Mouse (Mus musculus) monocyte, adult 2 months (primary cell): ENCODE results near the gene Arhgap27.
A peak's percentile ranks its signal among the peaks of the same experiment; 100 is the strongest.
"Not testable (repeated sequence)": the region's sequence is repeated elsewhere in the genome, so short reads cannot be mapped to it uniquely, and the experiment has no call there.

Source experiments
- DNase-seq, 2 experiments: peaks; one replicate each; pipeline ENCODE4 v3.0.0; 2022; ENCODE audit warnings: low spot score in 2 of 2, low read depth in 1 of 2

Arhgap27 gene

GRCm38 (mm10) chr11:103334925-103335324 lies 28.6 kb downstream of the Arhgap27 start:
- no peak for DNase-seq

GRCm38 (mm10) chr11:103333719-103334398 lies 29.6 kb downstream of the Arhgap27 start:
- no peak for DNase-seq

GRCm38 (mm10) chr11:103332890-103333651 lies 30.4 kb downstream of the Arhgap27 start:
- no peak for DNase-seq

GRCm38 (mm10) chr11:103332186-103332889 lies 31.2 kb downstream of the Arhgap27 start:
- peak in 1 of 2 experiments; percentile 77 for DNase-seq

GRCm38 (mm10) chr11:103331502-103332185 lies 31.8 kb downstream of the Arhgap27 start:
- DNase-seq, result no peak

- DNase-seq, result no peak
Measured at GRCm38 (mm10) chr11:103330651-103331319, 32.7 kb downstream of the Arhgap27 start.

DNA sequence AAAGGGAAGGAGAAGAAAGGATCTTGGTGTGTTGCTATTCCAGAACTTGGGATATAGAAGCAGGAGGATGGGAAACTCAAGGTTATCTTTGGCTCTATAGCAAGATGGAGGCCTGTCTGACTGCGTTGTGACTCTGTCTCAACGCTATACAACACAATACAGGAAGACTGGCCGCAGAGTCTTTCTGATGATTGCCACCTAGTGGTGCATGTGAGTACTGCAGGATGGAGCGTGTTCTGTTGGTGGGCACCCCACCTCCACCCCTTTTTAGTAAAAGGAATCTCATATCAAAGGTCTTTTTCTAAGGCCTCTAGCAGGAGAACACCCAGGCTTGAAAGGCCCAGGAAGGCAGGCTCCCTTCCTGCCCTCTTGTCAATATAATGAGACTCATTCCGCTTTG lies 36.5 kb downstream of the Arhgap27 start:
- DNase-seq, result peak in 1 of 2 experiments; percentile 68

GRCm38 (mm10) chr11:103325172-103325571 lies 38.3 kb downstream of the Arhgap27 start:
- DNase-seq, result peak in 1 of 2 experiments; percentile 31

- no peak for DNase-seq
Measured at GRCm38 (mm10) chr11:103324723-103325122, 38.8 kb downstream of the Arhgap27 start.

- DNase-seq, result not testable (repeated sequence)
Measured at GRCm38 (mm10) chr11:103322832-103323231, 40.7 kb downstream of the Arhgap27 start.

- DNase-seq, result no peak
Measured at GRCm38 (mm10) chr11:103320646-103321045, 42.8 kb downstream of the Arhgap27 start.

- peak in 1 of 2 experiments; percentile 58 for DNase-seq
Measured at GRCm38 (mm10) chr11:103320196-103320595, 43.3 kb downstream of the Arhgap27 start.

DNA sequence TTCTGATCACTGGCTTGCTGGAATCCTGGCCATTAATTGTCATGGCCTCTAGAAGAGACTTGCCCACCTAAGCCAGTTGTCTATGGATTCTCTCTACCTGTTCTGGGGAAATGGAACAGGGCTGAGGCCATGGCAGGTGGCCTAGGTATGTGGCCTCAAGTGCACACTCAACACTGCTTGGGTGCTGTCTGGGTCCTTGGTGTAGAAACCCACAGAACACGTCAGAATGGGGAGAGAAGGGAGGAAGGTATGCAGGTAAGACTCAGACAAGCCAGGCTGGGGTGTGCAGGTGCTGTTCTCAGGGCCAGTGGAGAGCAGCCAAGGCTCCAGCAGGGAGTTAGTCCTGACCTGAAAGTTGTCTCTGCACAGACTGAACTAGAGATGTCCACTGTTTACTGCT lies 45.5 kb downstream of the Arhgap27 start:
- DNase-seq, result no peak

GRCm38 (mm10) chr11:103315379-103315778 lies 48.1 kb downstream of the Arhgap27 start:
- DNase-seq, result peak in 1 of 2 experiments; percentile 66

- no peak for DNase-seq
Measured at GRCm38 (mm10) chr11:103314736-103315374, 48.6 kb downstream of the Arhgap27 start.

- DNase-seq, result no peak
Measured at GRCm38 (mm10) chr11:103313542-103313941, 50.0 kb downstream of the Arhgap27 start.

- no peak for DNase-seq
Measured at GRCm38 (mm10) chr11:103312655-103313255, 50.7 kb downstream of the Arhgap27 start.

- peak in 1 of 2 experiments; percentile 20 for DNase-seq
Measured at GRCm38 (mm10) chr11:103311960-103312611, 51.4 kb downstream of the Arhgap27 start.

DNA sequence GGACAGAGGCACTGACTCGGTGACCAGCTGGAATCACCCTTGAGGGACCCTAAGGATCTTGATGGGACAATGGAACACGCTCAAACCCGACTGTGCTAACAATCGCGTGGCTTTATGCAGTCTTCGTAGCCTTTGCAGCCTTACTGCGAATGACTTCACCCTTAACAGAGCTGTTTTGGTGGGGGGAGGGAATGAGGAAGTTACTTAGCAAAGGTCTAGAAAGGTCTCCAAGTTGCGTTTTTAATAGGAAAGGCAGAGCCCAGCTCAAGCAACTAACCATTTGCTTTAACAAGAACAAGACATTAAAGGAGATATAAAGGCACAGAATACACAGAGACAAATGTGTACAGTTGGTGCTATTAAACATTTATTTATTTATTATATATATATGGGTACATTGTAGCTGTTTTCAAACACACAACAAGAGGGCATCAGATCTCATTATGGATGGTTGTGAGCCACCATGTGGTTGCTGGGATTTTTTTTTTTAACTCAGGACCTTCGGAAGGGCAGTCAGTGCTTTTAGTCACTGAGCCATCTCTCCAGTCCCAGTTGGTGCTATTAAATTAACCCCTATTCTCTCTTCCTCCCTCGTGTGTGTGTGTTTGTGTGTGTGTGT lies 53.4 kb downstream of the Arhgap27 start:
- no peak for DNase-seq
